Mouse (Mus musculus): ENCODE results near the gene Rora.

- TF ChIP-seq POLR2A (IDR thresholded peaks at IDR 0.05; ENCODE audit: control insufficient read depth, extremely low read depth, insufficient read depth, low read length, poor library complexity) (no peak), CTCF (IDR thresholded peaks at IDR 0.05; ENCODE audit: borderline replicate concordance, control insufficient read depth, extremely low read depth, insufficient read depth, low read length, poor library complexity) (no peak)
These were observed 782.1 kb downstream of the Rora start for GRCm38 (mm10) chr9:69435662-69436061.

Data from thymus, adult 2 months (tissue).